Mouse (Mus musculus) bone marrow, adult 2 months (tissue): ENCODE results near the gene Ercc6. TPM values are rescaled to one million over a fixed set of nuclear protein-coding genes. Genes with fewer than 3 reads are reported as not detected.

Source experiments
- H3K27ac ChIP-seq: fragments of 200-500 bp; 2 replicates; pipeline ENCODE4 v1.5.1; 2012; ENCODE audit warnings: low read depth, mild to moderate bottlenecking, control low read depth, inconsistent platforms, low read length; ENCODE audit not compliant: control insufficient read depth, poor library complexity, insufficient read depth
- H3K4me1 ChIP-seq: fragments of 200-500 bp; 2 replicates; pipeline ENCODE4 v1.6.1; 2011; ENCODE audit warnings: low read length; ENCODE audit not compliant: control insufficient read depth, insufficient read depth
- H3K4me3 ChIP-seq: fragments of 200-500 bp; replicated peaks from 2 replicates; pipeline ENCODE3; 2011; ENCODE audit warnings: mild to moderate bottlenecking, low read depth, low read length, control low read depth; ENCODE audit not compliant: control insufficient read depth
- CTCF ChIP-seq: fragments of 200-500 bp; IDR thresholded peaks from 2 replicates; pipeline ENCODE4 v1.5.1; 2011; ENCODE audit warnings: low read length, control low read depth; ENCODE audit not compliant: control insufficient read depth, insufficient read depth
- POLR2A ChIP-seq: fragments of 200-500 bp; IDR thresholded peaks from 2 replicates; pipeline ENCODE4 v1.6.1; 2011; ENCODE audit warnings: low read depth, mild to moderate bottlenecking, control low read depth, low read length, borderline replicate concordance; ENCODE audit not compliant: control insufficient read depth
- WGBS: fragments of 180-500 bp; shearing (Covaris S2); methylation state at CpG from one replicate; pipeline ENCODE4 v1.1.7; 2018; 5-methylcytosine and 5-hydroxymethylcytosine counted together
- polyA plus RNA-seq: library from polyadenylated mRNA; stranded (reverse); fragments of >200 nt; gene quantifications from 2 replicates; pipeline ENCODE4 v1.2.4, GENCODE M21; 2011; ENCODE audit warnings: low replicate concordance; ENCODE audit not compliant: missing spikeins, insufficient read depth, insufficient read length

Ercc6 gene
- polyA plus RNA-seq, 1 experiment: 6.9 TPM

DNA sequence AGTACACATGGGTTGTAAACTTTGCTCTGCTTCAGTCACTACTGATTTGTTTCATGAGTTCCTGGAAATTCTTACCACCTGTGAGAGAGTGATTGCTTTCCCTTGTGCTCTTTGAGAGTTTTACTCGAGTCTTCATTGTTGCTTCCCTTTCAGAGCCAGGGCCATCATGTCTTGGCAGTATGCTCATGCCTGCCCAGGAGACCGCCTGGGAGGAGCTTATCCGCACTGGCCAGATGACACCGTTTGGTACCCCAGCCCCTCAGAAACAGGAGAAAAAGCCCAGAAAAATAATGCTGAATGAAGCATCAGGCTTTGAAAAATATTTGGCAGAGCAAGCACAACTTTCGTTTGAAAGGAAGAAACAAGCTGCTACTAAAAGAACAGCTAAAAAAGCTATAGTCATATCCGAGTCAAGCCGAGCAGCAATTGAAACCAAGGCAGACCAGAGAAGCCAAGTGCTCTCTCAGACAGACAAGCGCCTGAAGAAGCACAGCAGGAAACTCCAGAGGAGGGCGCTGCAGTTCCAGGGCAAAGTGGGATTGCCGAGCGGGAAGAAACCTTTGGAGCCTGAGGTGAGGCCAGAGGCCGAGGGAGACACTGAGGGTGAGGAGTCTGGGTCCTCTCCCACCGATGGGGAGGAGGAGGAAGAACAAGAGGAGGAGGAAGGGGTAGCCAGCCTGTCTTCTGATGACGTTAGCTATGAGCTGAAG lies 12.8 kb downstream of the Ercc6 start:
- 81% methylated on average over 14 of the region's 14 CpGs for WGBS
- no peak overlapping the region for H3K27ac ChIP-seq

DNA sequence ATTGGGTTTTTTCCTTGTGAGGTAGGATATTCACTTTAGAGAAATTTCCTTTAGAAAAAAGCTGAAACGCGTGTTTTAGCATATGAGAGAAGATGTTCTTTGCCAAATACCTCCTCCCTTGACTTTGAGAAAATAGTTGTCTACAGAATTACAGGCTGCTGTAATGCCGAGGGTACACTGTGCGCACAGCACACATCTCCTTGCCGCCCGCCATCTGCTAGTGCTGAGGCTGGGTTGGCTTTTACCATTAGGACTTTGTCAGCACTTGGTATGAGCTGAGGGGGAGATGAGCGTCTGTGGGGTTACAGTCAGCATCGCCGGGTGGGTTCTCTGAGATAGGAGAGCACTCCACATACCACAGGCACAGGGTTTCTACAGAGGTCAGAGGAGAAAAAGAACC lies 13.9 kb downstream of the Ercc6 start:
- 84% methylated on average over 9 of the region's 9 CpGs for WGBS
- no peak overlapping the region for H3K4me3 ChIP-seq
- no peaks in the 10 kb centered on the region; the same call in 1 of the 2 replicates for H3K4me1 ChIP-seq
- H3K27ac ChIP-seq: no peak overlapping the region
- TF ChIP-seq CTCF: no peak
- no peak for TF ChIP-seq POLR2A

More for the DNA sequence above, 12.8 kb downstream of the Ercc6 start:
- TF ChIP-seq POLR2A (no peak), CTCF (no peak)
- no peak overlapping the region for H3K4me3 ChIP-seq
- H3K4me1 ChIP-seq: no peaks in the 10 kb centered on the region; the same call in 1 of the 2 replicates

DNA sequence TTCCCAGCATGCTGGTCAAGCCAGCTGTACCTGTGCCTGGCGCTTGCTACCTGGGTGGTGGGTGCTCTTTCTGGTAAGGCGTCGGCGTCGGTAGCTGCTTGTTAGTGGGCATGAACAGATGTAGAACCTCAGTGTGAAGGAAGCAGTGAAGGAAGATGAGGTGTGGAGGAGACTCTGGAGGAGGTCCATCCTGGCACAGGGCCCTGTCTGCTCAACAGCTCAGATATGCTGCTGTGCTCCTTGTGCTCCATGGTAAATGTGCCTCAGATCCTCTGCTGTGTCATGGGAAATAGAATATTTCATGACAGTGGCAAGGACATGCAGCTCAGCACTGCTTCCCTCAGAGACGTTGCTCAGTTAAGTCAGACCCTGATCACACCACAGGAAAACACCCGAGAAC lies 15.7 kb downstream of the Ercc6 start:
- no peak overlapping the region for H3K27ac ChIP-seq
- H3K4me3 ChIP-seq: no peak overlapping the region
- no peak for TF ChIP-seq CTCF
- no peak for TF ChIP-seq POLR2A
- 84% methylated on average over 7 of the region's 7 CpGs for WGBS
- H3K4me1 ChIP-seq: no peaks in the 10 kb centered on the region

DNA sequence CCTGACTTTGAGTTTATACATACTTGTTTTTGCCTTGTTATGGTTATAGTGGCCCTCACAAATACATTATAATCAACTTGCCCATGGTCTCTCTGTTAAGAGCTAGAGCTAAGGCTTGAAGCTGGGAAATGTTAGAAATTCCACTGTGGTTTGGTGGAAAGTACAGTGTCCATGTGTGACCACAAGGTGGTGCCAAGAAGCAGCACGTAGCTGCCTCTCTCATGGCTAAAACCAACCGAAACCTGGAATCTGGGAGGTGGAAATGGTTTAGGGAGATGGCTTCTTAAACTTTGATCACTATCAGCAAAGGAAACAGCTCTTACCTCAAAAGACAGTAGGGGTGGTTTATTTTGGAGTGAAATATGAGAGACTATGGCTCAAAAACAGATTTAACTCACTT lies 17.6 kb downstream of the Ercc6 start:
- Histone ChIP-seq H3K27ac (no peak overlapping the region), H3K4me1 (no peaks in the 10 kb centered on the region), H3K4me3 (no peak overlapping the region)
- no peak for TF ChIP-seq POLR2A
- TF ChIP-seq CTCF: peak; percentile 54
- 22% methylated on average over 2 of the region's 2 CpGs for WGBS

DNA sequence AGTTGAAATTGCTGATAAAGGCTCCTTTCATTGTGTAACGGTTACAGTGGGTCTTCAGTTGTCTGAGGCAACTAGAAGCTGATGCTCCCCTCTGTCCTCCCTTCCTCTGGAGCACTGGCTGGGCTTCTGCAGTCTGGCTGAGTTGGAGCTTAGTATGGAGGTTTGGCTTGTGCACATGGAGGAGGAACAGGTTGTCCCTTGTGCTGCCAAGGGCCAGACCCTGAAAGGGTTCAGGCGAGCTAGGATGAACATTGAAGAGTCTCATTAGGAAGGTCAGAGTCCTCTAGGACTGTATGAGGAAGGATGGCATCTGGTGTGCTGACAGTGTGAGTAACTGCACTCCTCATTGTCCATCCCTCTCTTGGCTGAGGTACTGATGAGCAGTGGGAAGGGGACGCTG lies 18.1 kb downstream of the Ercc6 start:
- Histone ChIP-seq H3K4me3 (no peak overlapping the region), H3K27ac (no peak overlapping the region), H3K4me1 (no peaks in the 10 kb centered on the region)
- TF ChIP-seq CTCF: no peak
- TF ChIP-seq POLR2A: no peak
- WGBS: 81% methylated on average over 3 of the region's 3 CpGs

DNA sequence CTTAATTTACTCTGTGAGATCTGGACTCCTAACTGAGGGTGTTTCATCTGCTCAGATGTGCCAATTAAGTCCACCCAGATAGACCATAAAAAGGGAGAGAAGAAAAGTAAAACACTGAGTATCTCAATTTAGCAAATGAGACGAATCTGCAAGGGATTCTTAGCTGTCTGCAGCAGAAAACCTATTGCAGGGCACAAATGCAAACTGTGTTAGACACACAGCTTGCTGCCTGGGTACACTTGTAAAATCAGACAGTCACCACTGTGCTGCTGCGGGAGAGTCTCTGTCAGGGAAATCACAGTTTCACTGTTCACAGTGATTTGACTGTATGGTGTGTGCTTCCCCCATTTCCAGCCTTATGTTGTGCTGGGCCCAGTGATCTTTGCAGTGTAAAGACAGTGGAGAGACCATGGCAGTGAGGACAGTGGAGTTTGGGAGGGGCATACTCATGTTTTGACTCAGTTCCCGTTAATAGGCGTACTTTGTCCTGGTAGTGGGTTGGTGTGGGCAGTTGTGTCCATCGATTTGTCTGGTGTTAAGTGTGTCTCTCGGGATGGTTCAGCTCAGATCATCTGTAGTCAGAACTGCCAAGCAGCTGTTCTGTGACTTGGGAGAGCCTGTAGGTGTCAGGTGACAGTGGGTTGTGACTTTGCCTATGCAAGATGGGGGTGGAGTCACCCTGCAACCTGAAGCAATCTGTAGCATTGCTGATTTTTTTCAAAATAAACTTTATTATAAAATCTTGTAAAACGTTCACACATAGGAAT lies 19.2 kb downstream of the Ercc6 start:
- WGBS: 78% methylated on average over 7 of the region's 7 CpGs
- Histone ChIP-seq H3K4me1 (no peaks in the 10 kb centered on the region; the same call in 1 of the 2 replicates), H3K4me3 (no peak overlapping the region), H3K27ac (no peak overlapping the region)
- TF ChIP-seq POLR2A: no peak

DNA sequence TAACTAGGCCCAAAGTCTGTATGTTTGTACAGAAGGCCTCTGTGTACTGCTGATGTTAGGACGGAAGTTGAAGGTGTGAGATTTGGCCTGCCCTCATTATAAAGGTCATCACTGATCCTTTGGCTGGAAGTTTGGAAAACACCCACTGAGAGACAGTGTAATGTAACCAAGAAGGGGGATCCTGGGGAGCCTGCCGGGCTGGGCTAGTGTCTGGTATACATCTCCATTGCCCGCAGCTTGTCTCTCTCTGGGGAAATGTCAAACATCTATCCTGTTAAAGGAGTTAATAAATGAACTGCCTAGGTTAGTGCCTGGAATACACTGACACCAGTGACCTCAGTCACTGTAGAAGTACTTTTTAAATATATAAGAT lies 19.8 kb downstream of the Ercc6 start:
- no peak for TF ChIP-seq CTCF
- no peak for TF ChIP-seq POLR2A
- H3K4me3 ChIP-seq: no peak overlapping the region
- WGBS: 86% methylated on average over 3 of the region's 3 CpGs
- no peaks in the 10 kb centered on the region; the same call in 1 of the 2 replicates for H3K4me1 ChIP-seq
- H3K27ac ChIP-seq: no peak overlapping the region

DNA sequence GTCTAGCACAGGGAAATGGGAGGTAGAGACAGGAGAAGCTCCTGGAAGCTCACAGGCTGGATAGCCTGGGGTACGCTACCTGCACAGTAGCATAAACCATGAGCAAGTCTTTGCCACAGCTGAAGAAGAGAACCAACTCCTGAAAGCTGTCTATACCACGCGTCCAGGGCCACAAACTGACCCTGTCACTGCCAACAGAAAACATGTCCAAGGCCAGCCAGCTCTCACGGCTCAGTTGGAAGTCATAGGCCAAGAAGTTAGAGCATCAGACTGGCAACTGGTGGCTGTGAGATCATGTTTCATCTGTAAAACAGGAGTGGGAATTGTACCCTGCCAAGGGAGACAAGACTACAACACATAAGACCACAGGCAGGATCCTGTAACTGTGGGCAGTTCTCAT lies 20.3 kb downstream of the Ercc6 start:
- Histone ChIP-seq H3K4me1 (no peaks in the 10 kb centered on the region; the same call in 1 of the 2 replicates), H3K4me3 (no peak overlapping the region), H3K27ac (no peak overlapping the region)
- 75% methylated on average over 4 of the region's 4 CpGs for WGBS
- TF ChIP-seq CTCF (no peak), POLR2A (no peak)

DNA sequence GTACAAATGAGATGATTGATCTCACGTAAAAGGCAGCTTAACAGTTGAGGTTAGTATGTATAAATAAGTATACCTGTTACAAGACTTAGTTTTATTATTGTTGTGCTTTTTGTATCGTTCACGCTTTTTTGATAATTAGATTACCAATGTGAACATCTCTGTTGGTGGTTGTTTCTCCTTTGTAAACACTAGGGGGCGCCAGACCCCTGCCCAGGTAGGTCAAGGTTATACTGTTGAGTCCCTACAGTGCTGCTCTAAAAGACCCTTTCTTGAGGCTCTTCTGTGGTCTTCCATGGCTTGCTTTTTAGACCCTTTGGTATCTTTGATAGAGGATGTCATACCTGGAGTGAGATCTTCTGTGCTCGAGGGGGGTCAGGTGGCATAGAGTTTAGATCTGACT lies 20.8 kb downstream of the Ercc6 start:
- TF ChIP-seq CTCF (peak; percentile 62), POLR2A (no peak)
- no peaks in the 10 kb centered on the region; the same call in 1 of the 2 replicates for H3K4me1 ChIP-seq
- no peak overlapping the region for H3K27ac ChIP-seq
- 64% methylated on average over 5 of the region's 5 CpGs for WGBS
- no peak overlapping the region for H3K4me3 ChIP-seq
